Mouse (Mus musculus) lung, adult 2 months (tissue): ENCODE results near the gene Klk6.

Source experiments
- CTCF ChIP-seq: fragments of 200-500 bp; IDR thresholded peaks from 2 replicates; pipeline ENCODE4 v1.5.1; 2011; ENCODE audit warnings: mild to moderate bottlenecking, low read length, control low read depth; ENCODE audit not compliant: insufficient read depth
- POLR2A ChIP-seq: fragments of 200-500 bp; IDR thresholded peaks from 2 replicates; pipeline ENCODE4 v1.6.1; 2011; ENCODE audit warnings: low read depth, mild to moderate bottlenecking, control low read depth, low read length, borderline replicate concordance; ENCODE audit errors: extremely low read depth

DNA sequence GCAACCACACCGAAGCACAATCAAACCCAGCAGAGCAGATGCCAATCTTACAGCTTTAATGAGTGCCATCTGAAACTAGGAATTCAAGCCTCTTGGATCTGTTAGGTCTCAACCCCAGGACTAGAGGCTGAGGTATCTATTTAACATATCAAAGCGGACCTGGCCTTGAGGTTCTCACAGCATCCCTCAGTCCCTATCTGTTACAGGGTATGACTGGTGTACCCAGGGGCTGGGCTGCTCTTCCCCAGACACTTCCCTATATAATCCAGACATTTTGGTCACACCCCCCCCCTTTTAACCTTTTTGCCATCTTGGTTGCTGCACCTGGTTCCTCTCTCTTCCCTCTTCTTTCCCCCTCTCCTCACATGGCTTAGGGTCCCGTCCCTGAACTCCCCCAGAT, 49.4 kb downstream of the Klk6 start:
- TF ChIP-seq POLR2A (no peak), CTCF (no peak)
